Mouse (Mus musculus) cortical plate, adult 2 months (tissue): ENCODE data around the gene Sumo3.

Source experiments
- CTCF ChIP-seq: fragments of 200-500 bp; IDR thresholded peaks from 2 replicates; pipeline ENCODE4 v1.5.1; 2011; ENCODE audit warnings: mild to moderate bottlenecking, control low read depth, low read length; ENCODE audit not compliant: insufficient read depth; ENCODE audit errors: extremely low read depth
- POLR2A ChIP-seq: fragments of 200-500 bp; IDR thresholded peaks from 2 replicates; pipeline ENCODE4 v1.6.1; 2011; ENCODE audit warnings: mild to moderate bottlenecking, low read length, control low read depth; ENCODE audit not compliant: insufficient read depth; ENCODE audit errors: extremely low read depth

GRCm38 (mm10) chr10:77587091-77587775 lies 18.7 kb upstream of the Sumo3 start:
- TF ChIP-seq CTCF (no peak), POLR2A (no peak)
